Comparison of ENCODE assay signal across 8 mouse cellular contexts in genomic region chr16:46010906-46011220, GRCm38 (mm10). TPM values are rescaled to one million over a fixed set of nuclear protein-coding genes. Genes with fewer than 3 reads are reported as not detected.
DNase-seq lines count a peak whose midpoint lies in the region; ATAC-seq and TF ChIP-seq lines count a peak whose summit lies in the region.

No protein-coding gene starts in this region.

- 4% methylated on average over 5 of the region's 5 CpGs for WGBS in embryonic facial prominence, embryonic 15.5 days
- WGBS in intestine, postnatal 0 days = 3% methylated on average over 5 of the region's 5 CpGs
- 11% methylated on average over 5 of the region's 5 CpGs for WGBS in neural tube, embryonic 14.5 days

- H3K4me1 ChIP-seq in embryonic facial prominence, embryonic 15.5 days = peaks cover 5% of the 10 kb centered on the region; the same call in 1 of the 2 replicates
- no peaks in the 10 kb centered on the region for H3K4me1 ChIP-seq in intestine, postnatal 0 days (replicated peaks; ENCODE audit: control insufficient read depth, insufficient read depth, low read length)
- H3K4me1 ChIP-seq in neural tube, embryonic 14.5 days (ENCODE audit: control insufficient read depth, insufficient read depth, low read length) = no peaks in the 10 kb centered on the region

- DNase-seq in spleen, adult 18-20 months = peak; percentile 23 to 36
- DNase-seq in spleen, adult 12 weeks (ENCODE audit: low spot score) = no peak
- DNase-seq in lung, adult 18-20 months = peak; percentile 37 to 43
- no peak for DNase-seq in left cerebral cortex, adult 8-10 months (ENCODE audit: low spot score in 2 of 2)
- no peak for DNase-seq in gastrocnemius, postnatal 14 days

- H3K36me3 ChIP-seq in embryonic facial prominence, embryonic 15.5 days = no peaks in the 10 kb centered on the region
- no peaks in the 10 kb centered on the region; the same call in 1 of the 2 replicates for H3K36me3 ChIP-seq in intestine, postnatal 0 days (ENCODE audit: control insufficient read depth, insufficient read depth)
- no peaks in the 10 kb centered on the region for H3K36me3 ChIP-seq in neural tube, embryonic 14.5 days (ENCODE audit: control insufficient read depth, insufficient read depth, low read length)

- no peak for TF ChIP-seq CTCF in intestine, postnatal 0 days (IDR thresholded peaks at IDR 0.05; ENCODE audit: low read depth)

- peak overlapping the region; percentile 90 for H3K4me2 ChIP-seq in embryonic facial prominence, embryonic 15.5 days (replicated peaks)
- peak overlapping the region; percentile 95 for H3K4me2 ChIP-seq in intestine, postnatal 0 days (replicated peaks; ENCODE audit: low read depth)
- peak overlapping the region; percentile 91 for H3K4me2 ChIP-seq in neural tube, embryonic 14.5 days (ENCODE audit: low read depth, low read length)

- intact Hi-C loops in gastrocnemius, postnatal 14 days (cut with DNase I; ENCODE audit: low total_unique reads) = no loop called here

- ATAC-seq in embryonic facial prominence, embryonic 15.5 days (ENCODE audit: insufficient number of reproducible peaks, low FRiP score, low TSS enrichment, low read depth) = no peak
- ATAC-seq in intestine, postnatal 0 days = peak; percentile 69
- ATAC-seq in neural tube, embryonic 14.5 days (ENCODE audit: low read depth) = peak; percentile 0

- H3K27ac ChIP-seq in embryonic facial prominence, embryonic 15.5 days (replicated peaks) = peak overlapping the region; percentile 69
- peak overlapping the region; percentile 86 for H3K27ac ChIP-seq in intestine, postnatal 0 days (ENCODE audit: low read depth, low read length)
- peak overlapping the region; percentile 73 for H3K27ac ChIP-seq in neural tube, embryonic 14.5 days (ENCODE audit: low read depth, low read length)

- peak overlapping the region; percentile 44 for H3K9ac ChIP-seq in embryonic facial prominence, embryonic 15.5 days
- H3K9ac ChIP-seq in intestine, postnatal 0 days (ENCODE audit: low read depth, low read length) = peak overlapping the region; percentile 68; the same call in 1 of the 2 replicates
- H3K9ac ChIP-seq in neural tube, embryonic 14.5 days (replicated peaks; ENCODE audit: low read depth, low read length) = peak overlapping the region; percentile 59; the same call in 1 of the 2 replicates

- H3K27me3 ChIP-seq in embryonic facial prominence, embryonic 15.5 days = no peaks in the 10 kb centered on the region
- no peaks in the 10 kb centered on the region for H3K27me3 ChIP-seq in intestine, postnatal 0 days (replicated peaks; ENCODE audit: control insufficient read depth, insufficient read depth, low read length)
- no peaks in the 10 kb centered on the region for H3K27me3 ChIP-seq in neural tube, embryonic 14.5 days (ENCODE audit: control insufficient read depth, insufficient read depth, low read length)

- H3K9me3 ChIP-seq in embryonic facial prominence, embryonic 15.5 days (replicated peaks) = no peaks in the 10 kb centered on the region
- no peaks in the 10 kb centered on the region for H3K9me3 ChIP-seq in intestine, postnatal 0 days (ENCODE audit: control insufficient read depth)
- H3K9me3 ChIP-seq in neural tube, embryonic 14.5 days (ENCODE audit: control insufficient read depth, low read length) = no peaks in the 10 kb centered on the region

- H3K4me3 ChIP-seq in embryonic facial prominence, embryonic 15.5 days (replicated peaks) = peak overlapping the region; percentile 55
- peak overlapping the region; percentile 64 for H3K4me3 ChIP-seq in intestine, postnatal 0 days (ENCODE audit: low read depth, low read length)
- peak overlapping the region; percentile 65 for H3K4me3 ChIP-seq in neural tube, embryonic 14.5 days (ENCODE audit: low read depth, low read length)

RNA-seq across cellular contexts. Expression of gene Plcxd2, which starts 0.8 kb away (rescaled TPM):
- 1.4 TPM in 2 replicates for polyA plus RNA-seq in embryonic facial prominence, embryonic 15.5 days (2015; fragmentation: Nextera tagmentation; extraction: Ambion mirVana)
- polyA plus RNA-seq in intestine, postnatal 0 days (2015; fragmentation: Nextera tagmentation; extraction: Ambion mirVana) = 2.3 and 2.4 TPM in 2 replicates
- polyA plus RNA-seq in neural tube, embryonic 14.5 days (2014; fragmentation: Nextera tagmentation; extraction: Ambion mirVana) = 14.0 and 15.1 TPM in 2 replicates
- total RNA-seq in left cerebral cortex, adult 8-10 months (2022) = 10 to 100 TPM; 53.2 to 61.9 (median 56.1) TPM
- under 1 TPM; 0.33 to 0.43 TPM for total RNA-seq in gastrocnemius, postnatal 14 days (2021)

RNA-seq across cellular contexts. Expression of gene Phldb2, which starts 57.5 kb away (rescaled TPM):
- 42.1 and 46.2 TPM in 2 replicates for polyA plus RNA-seq in embryonic facial prominence, embryonic 15.5 days (2015; fragmentation: Nextera tagmentation; extraction: Ambion mirVana)
- polyA plus RNA-seq in intestine, postnatal 0 days (2015; fragmentation: Nextera tagmentation; extraction: Ambion mirVana) = 9.2 and 9.5 TPM in 2 replicates
- 4.2 and 9.9 TPM in 2 replicates for polyA plus RNA-seq in neural tube, embryonic 14.5 days (2014; fragmentation: Nextera tagmentation; extraction: Ambion mirVana)
- 1 to 10 TPM; 6.1 to 8.0 (median 7.6) TPM for total RNA-seq in left cerebral cortex, adult 8-10 months (2022)
- total RNA-seq in gastrocnemius, postnatal 14 days (2021) = 10 to 100 TPM; 17.3 to 19.3 TPM

Comparison
In these comparisons a context has a peak if more than half of its experiments do, and no peak if none do; other contexts are left out.
1. DNase-seq: peak in spleen, adult 18-20 months (2 of 2) and lung, adult 18-20 months (2 of 2); none in spleen, adult 12 weeks (single experiment), left cerebral cortex, adult 8-10 months (0 of 2) and gastrocnemius, postnatal 14 days (single experiment).
2. Peak in every context shown above with its lines, with median percentiles within 50 percentile points of each other: H3K27ac ChIP-seq, H3K4me2 ChIP-seq, H3K4me3 ChIP-seq and H3K9ac ChIP-seq.